Mouse (Mus musculus) bone marrow macrophage, adult 2 months (primary cell): ENCODE measurements around the gene Hist2h2aa1.
"Not testable (repeated sequence)": the region's sequence is repeated elsewhere in the genome, so short reads cannot be mapped to it uniquely, and the experiment has no call there.

Experiments used
- CTCF ChIP-seq: IDR thresholded peaks from 2 replicates; pipeline ENCODE4 v1.5.1; 2012; ENCODE audit warnings: low read depth, mild to moderate bottlenecking, low read length, moderate library complexity
- POLR2A ChIP-seq: IDR thresholded peaks from 2 replicates; pipeline ENCODE4 v1.6.1; 2012; ENCODE audit warnings: mild to moderate bottlenecking, low read depth, low read length, borderline replicate concordance

DNA sequence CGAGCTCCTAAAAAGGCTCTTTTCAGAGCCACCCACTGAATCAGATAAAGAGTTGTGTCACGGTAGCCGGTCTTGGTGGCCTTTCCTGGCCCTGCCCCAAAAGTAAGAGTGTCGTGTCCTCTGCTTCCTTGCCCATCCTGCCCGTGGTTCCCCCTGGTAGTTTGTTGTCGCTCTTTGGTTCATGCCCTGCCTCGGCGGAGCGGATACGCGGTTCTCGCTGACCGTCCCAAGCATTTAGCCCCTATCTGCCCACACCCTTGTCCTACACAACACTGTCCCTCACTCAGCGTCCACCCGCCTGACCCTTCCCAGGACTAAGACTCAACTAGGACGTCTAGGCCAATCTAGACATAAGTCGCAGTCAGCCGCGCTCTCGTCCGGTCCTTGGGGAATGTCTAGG, 721 bp downstream of the Hist2h2aa1 start:
- TF ChIP-seq CTCF, POLR2A: not testable (repeated sequence)
